Mouse (Mus musculus) olfactory bulb, adult 2 months (tissue): ENCODE measurements at regions not wholly inside any gene's neighbourhood (a gene's known extent, or its start where the extent isn't known, plus 50 kb on each side); places are given as distances from the start of the nearest gene placed in this dataset.

ENCODE experiments used
- CTCF ChIP-seq: fragments of 200-500 bp; IDR thresholded peaks from 2 replicates; pipeline ENCODE4 v1.5.1; 2012; ENCODE audit warnings: low read depth, mild to moderate bottlenecking, low read length, moderate library complexity; ENCODE audit not compliant: insufficient read depth
- POLR2A ChIP-seq: fragments of 200-500 bp; IDR thresholded peaks from 2 replicates; pipeline ENCODE4 v1.6.1; 2012; ENCODE audit warnings: mild to moderate bottlenecking, low read depth, low read length, moderate library complexity; ENCODE audit not compliant: insufficient read depth

- TF ChIP-seq POLR2A (no peak), CTCF (no peak)
These were observed 824.5 kb downstream of the Car8 start for GRCm38 (mm10) chr4:7414301-7414700.
